Comparison of ENCODE assay signal across 8 mouse cellular contexts in genomic region chr2:90474593-90475405, GRCm38 (mm10).
DNase-seq lines count a peak whose midpoint lies in the region; ATAC-seq lines count a peak whose summit lies in the region.

No protein-coding gene starts in this region.

- 0 out of 2 replicates have a peak overlapping the region, but pooled peaks have one; percentile 18 for H3K9ac ChIP-seq in intestine, embryonic 15.5 days

- peak overlapping the region; percentile 62 for H3K27ac ChIP-seq in intestine, embryonic 15.5 days

- no peaks in the 10 kb centered on the region for H3K9me3 ChIP-seq in intestine, embryonic 15.5 days

- peak; percentile 89 for DNase-seq in adrenal gland, postnatal 10 days
- peak; percentile 88 for DNase-seq in embryo, embryonic 11.5 days (ENCODE audit: low read depth, low spot score)
- DNase-seq in gastrocnemius, postnatal 36 days, result peak; percentile 45 to 57
- DNase-seq in left cerebral cortex, postnatal 14 days (ENCODE audit: low spot score in 2 of 2), result peak; percentile 87 to 90
- DNase-seq in mesoderm, embryonic 11.5 days (ENCODE audit: low read depth, low spot score), result peak; percentile 94
- peak; percentile 74 for DNase-seq in right cerebral cortex, postnatal 25 days
- peak; percentile 88 for DNase-seq in yolk sac, embryonic 10.5 days (ENCODE audit: low spot score)

- peak; percentile 87 for ATAC-seq in intestine, embryonic 15.5 days

- 5% methylated on average over 11 of the region's 11 CpGs for WGBS in intestine, embryonic 15.5 days

- H3K36me3 ChIP-seq in intestine, embryonic 15.5 days, result no peaks in the 10 kb centered on the region

- H3K27me3 ChIP-seq in intestine, embryonic 15.5 days (replicated peaks), result no peaks in the 10 kb centered on the region

- intact Hi-C loops in gastrocnemius, postnatal 36 days (cut with DNase I), result loop anchor here (1.0 to 5.0 kb wide), 2 partner anchors 108 to 151 kb away; partner anchors contain the start of gene Ptprj
- intact Hi-C loops in left cerebral cortex, postnatal 14 days (cut with DNase I), result loop anchor here (2.0 kb wide), 3 partner anchors 104 to 204 kb away; no protein-coding TSS in a partner anchor

- peak overlapping the region; percentile 14; the same call in 1 of the 2 replicates for H3K4me3 ChIP-seq in intestine, embryonic 15.5 days (replicated peaks)

- peaks cover 19% of the 10 kb centered on the region for H3K4me1 ChIP-seq in intestine, embryonic 15.5 days (replicated peaks)

- H3K4me2 ChIP-seq in intestine, embryonic 15.5 days (replicated peaks), result peak overlapping the region; percentile 59

Comparison
In these comparisons a context has a peak if more than half of its experiments do, and no peak if none do; other contexts are left out.
1. Peak in every context shown above with its lines: DNase-seq, ATAC-seq, H3K4me3 ChIP-seq and H3K27ac ChIP-seq.